Mouse (Mus musculus): Measurements from ENCODE around the gene Ugcg. TPM values are rescaled to one million over a fixed set of nuclear protein-coding genes. Genes with fewer than 3 reads are reported as not detected.

The Ugcg gene
- total RNA-seq, 2 experiments from 2014 or later: 102 to 104 TPM

GRCm38 (mm10) chr4:59217101-59217500 lies 28.0 kb downstream of the Ugcg start:
- intact Hi-C loops (cut with DNase I): no loop called here

GRCm38 (mm10) chr4:59218154-59218553 lies 29.1 kb downstream of the Ugcg start:
- intact Hi-C loops (cut with DNase I): no loop called here
- no peak for DNase-seq (ENCODE audit: extremely low spot score in 1 of 2, low spot score in 2 of 2)

More at GRCm38 (mm10) chr4:59217101-59217500, 28.0 kb downstream of the Ugcg start:
- DNase-seq (ENCODE audit: extremely low spot score in 1 of 2, low spot score in 2 of 2): no peak

GRCm38 (mm10) chr4:59222226-59222625 lies 33.2 kb downstream of the Ugcg start:
- intact Hi-C loops (cut with DNase I): no loop called here

GRCm38 (mm10) chr4:59223055-59223615 lies 34.1 kb downstream of the Ugcg start:
- DNase-seq (ENCODE audit: extremely low spot score in 1 of 2, low spot score in 2 of 2): no peak
- intact Hi-C loops (cut with DNase I): no loop called here

More at GRCm38 (mm10) chr4:59222226-59222625, 33.2 kb downstream of the Ugcg start:
- DNase-seq (ENCODE audit: extremely low spot score in 1 of 2, low spot score in 2 of 2): no peak

GRCm38 (mm10) chr4:59224889-59225288 lies 35.8 kb downstream of the Ugcg start:
- intact Hi-C loops (cut with DNase I): no loop called here
- DNase-seq (ENCODE audit: extremely low spot score in 1 of 2, low spot score in 2 of 2): no peak

GRCm38 (mm10) chr4:59227047-59227446 lies 38.0 kb downstream of the Ugcg start:
- DNase-seq (ENCODE audit: extremely low spot score in 1 of 2, low spot score in 2 of 2): no peak
- intact Hi-C loops (cut with DNase I): no loop called here

- intact Hi-C loops (cut with DNase I): no loop called here
- DNase-seq (ENCODE audit: extremely low spot score in 1 of 2, low spot score in 2 of 2): no peak
These were observed 39.9 kb downstream of the Ugcg start for GRCm38 (mm10) chr4:59228951-59229350.

- intact Hi-C loops (cut with DNase I): no loop called here
- DNase-seq (ENCODE audit: extremely low spot score in 1 of 2, low spot score in 2 of 2): no peak
These were observed 42.4 kb downstream of the Ugcg start for GRCm38 (mm10) chr4:59231266-59232055.

- DNase-seq (ENCODE audit: extremely low spot score in 1 of 2, low spot score in 2 of 2): no peak
- intact Hi-C loops (cut with DNase I): no loop called here
These were observed 45.0 kb downstream of the Ugcg start for GRCm38 (mm10) chr4:59234014-59234413.

- intact Hi-C loops (cut with DNase I): no loop called here
- DNase-seq (ENCODE audit: extremely low spot score in 1 of 2, low spot score in 2 of 2): no peak
These were observed 45.6 kb downstream of the Ugcg start for GRCm38 (mm10) chr4:59234451-59235216.

- intact Hi-C loops (cut with DNase I): no loop called here
- no peak for DNase-seq (ENCODE audit: extremely low spot score in 1 of 2, low spot score in 2 of 2)
These were observed 47.3 kb downstream of the Ugcg start for GRCm38 (mm10) chr4:59236362-59236761.

- DNase-seq (ENCODE audit: extremely low spot score in 1 of 2, low spot score in 2 of 2): peak in 1 of 2 experiments; percentile 34
- intact Hi-C loops (cut with DNase I): no loop called here
These were observed 49.7 kb downstream of the Ugcg start for GRCm38 (mm10) chr4:59238641-59239311.

- intact Hi-C loops (cut with DNase I): no loop called here
- no peak for DNase-seq (ENCODE audit: extremely low spot score in 1 of 2, low spot score in 2 of 2)
These were observed 50.3 kb downstream of the Ugcg start for GRCm38 (mm10) chr4:59239312-59239728.

- DNase-seq (ENCODE audit: extremely low spot score in 1 of 2, low spot score in 2 of 2): no peak
- intact Hi-C loops (cut with DNase I): loop anchor here (10.0 kb wide), 1 partner anchor 145 kb away; no protein-coding TSS in a partner anchor
These were observed 51.1 kb downstream of the Ugcg start for GRCm38 (mm10) chr4:59240160-59240559.

- DNase-seq (ENCODE audit: extremely low spot score in 1 of 2, low spot score in 2 of 2): no peak
- intact Hi-C loops (cut with DNase I): loop anchor here (10.0 kb wide), 1 partner anchor 146 kb away; no protein-coding TSS in a partner anchor
These were observed 52.0 kb downstream of the Ugcg start for GRCm38 (mm10) chr4:59241096-59241495.

- no peak for DNase-seq (ENCODE audit: extremely low spot score in 1 of 2, low spot score in 2 of 2)
- intact Hi-C loops (cut with DNase I): loop anchor here (10.0 kb wide), 1 partner anchor 147 kb away; no protein-coding TSS in a partner anchor
These were observed 53.2 kb downstream of the Ugcg start for GRCm38 (mm10) chr4:59242221-59242620.

GRCm38 (mm10) chr4:59243802-59244493 lies 54.9 kb downstream of the Ugcg start:
- intact Hi-C loops (cut with DNase I): loop anchor here (10.0 kb wide), 1 partner anchor 149 kb away; no protein-coding TSS in a partner anchor
- no peak for DNase-seq (ENCODE audit: extremely low spot score in 1 of 2, low spot score in 2 of 2)

Data from left cerebral cortex, postnatal 10 days (tissue).